Mouse (Mus musculus): ENCODE measurements around the gene Olfr761.

DNA sequence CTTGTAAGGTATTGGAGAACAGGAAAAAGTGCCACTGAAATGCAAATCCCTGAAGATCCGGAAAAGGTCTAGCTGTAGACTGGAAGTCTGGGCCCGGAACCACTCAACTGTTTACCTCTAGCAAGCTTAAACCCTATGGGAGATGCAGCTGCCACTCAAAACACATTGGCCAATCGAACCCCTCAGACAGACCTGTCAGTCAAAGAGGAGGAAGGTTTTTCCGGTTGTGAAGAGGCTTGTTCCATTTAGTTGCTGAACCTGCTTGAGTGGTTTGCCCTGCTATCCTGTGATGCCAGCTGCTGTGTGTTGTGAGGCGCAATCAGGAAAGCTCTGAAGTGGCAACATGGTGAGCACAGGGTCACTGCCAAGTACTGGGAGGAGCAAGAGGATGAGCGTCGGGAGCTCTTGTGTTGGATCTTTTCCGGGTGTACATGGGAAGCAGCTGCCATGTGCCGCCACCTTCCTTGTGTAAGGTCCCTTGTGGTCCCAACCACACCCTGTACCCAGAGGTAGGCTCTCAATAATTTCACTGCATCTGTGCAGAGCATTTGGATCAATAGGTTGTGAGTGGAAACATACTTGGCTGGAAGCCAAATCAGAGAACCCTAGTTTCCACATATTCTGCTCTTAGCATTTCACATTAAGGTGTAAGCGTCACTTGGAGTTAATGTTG, 42.9 kb upstream of the Olfr761 start:
- TF ChIP-seq CTCF (IDR thresholded peaks at IDR 0.05; ENCODE audit: low read depth, low read length) = no peak
- no peak for TF ChIP-seq POLR2A (IDR thresholded peaks at IDR 0.05; ENCODE audit: extremely low read depth, insufficient read depth, low read length)
